Mouse (Mus musculus) embryo, embryonic 10.5 days (tissue): ENCODE data around the gene Slc4a1.
A peak's percentile ranks its signal among the peaks of the same experiment; 100 is the strongest.
"Not testable (repeated sequence)": the region's sequence is repeated elsewhere in the genome, so short reads cannot be mapped to it uniquely, and the experiment has no call there.

Experiments used
- DNase-seq: peaks from one replicate; pipeline ENCODE4 v3.0.0-alpha.2; 2015; ENCODE audit warnings: low spot score

The Slc4a1 gene

GRCm38 (mm10) chr11:102398007-102398825 is 32.2 kb upstream of the Slc4a1 start:
- no peak for DNase-seq

GRCm38 (mm10) chr11:102396671-102397141 is 30.7 kb upstream of the Slc4a1 start:
- no peak for DNase-seq

- DNase-seq = no peak
These were observed 30.3 kb upstream of the Slc4a1 start for GRCm38 (mm10) chr11:102396263-102396662.

- peak; percentile 27 for DNase-seq
These were observed 29.2 kb upstream of the Slc4a1 start for GRCm38 (mm10) chr11:102395250-102395649.

- DNase-seq = no peak
These were observed 28.6 kb upstream of the Slc4a1 start for GRCm38 (mm10) chr11:102394421-102395124.

GRCm38 (mm10) chr11:102393719-102394420 is 27.9 kb upstream of the Slc4a1 start:
- DNase-seq = peak; percentile 29

GRCm38 (mm10) chr11:102393238-102393634 is 27.2 kb upstream of the Slc4a1 start, which contains the start of gene Rundc3a:
TSS of gene Rundc3a (plus strand) at chr11:102393403.
- DNase-seq = peak; percentile 93

- DNase-seq = no peak
These were observed 26.6 kb upstream of the Slc4a1 start for GRCm38 (mm10) chr11:102392441-102393237.

- DNase-seq = not testable (repeated sequence)
These were observed 23.4 kb upstream of the Slc4a1 start for GRCm38 (mm10) chr11:102389436-102389835.

- DNase-seq = no peak
These were observed 20.1 kb upstream of the Slc4a1 start for GRCm38 (mm10) chr11:102386121-102386520.

GRCm38 (mm10) chr11:102385075-102385474 is 19.1 kb upstream of the Slc4a1 start:
- DNase-seq = no peak

GRCm38 (mm10) chr11:102384418-102384817 is 18.4 kb upstream of the Slc4a1 start:
- no peak for DNase-seq

GRCm38 (mm10) chr11:102383365-102384136 is 17.5 kb upstream of the Slc4a1 start:
- DNase-seq = no peak

- no peak for DNase-seq
These were observed 16.8 kb upstream of the Slc4a1 start for GRCm38 (mm10) chr11:102382794-102383193.

- DNase-seq = no peak
These were observed 15.5 kb upstream of the Slc4a1 start for GRCm38 (mm10) chr11:102381341-102382100.

- DNase-seq = no peak
These were observed 14.1 kb upstream of the Slc4a1 start for GRCm38 (mm10) chr11:102380091-102380490.

- peak; percentile 29 for DNase-seq
These were observed 11.2 kb upstream of the Slc4a1 start for GRCm38 (mm10) chr11:102377186-102377585.

GRCm38 (mm10) chr11:102376196-102376835 is 10.3 kb upstream of the Slc4a1 start:
- peak; percentile 25 for DNase-seq
